Mouse (Mus musculus): ENCODE data around the gene Gm49394. TPM values are rescaled to one million over a fixed set of nuclear protein-coding genes. Genes with fewer than 3 reads are reported as not detected.

Gene Gm49394
- total and polyA plus RNA-seq, 2 experiments, result not detected

DNA sequence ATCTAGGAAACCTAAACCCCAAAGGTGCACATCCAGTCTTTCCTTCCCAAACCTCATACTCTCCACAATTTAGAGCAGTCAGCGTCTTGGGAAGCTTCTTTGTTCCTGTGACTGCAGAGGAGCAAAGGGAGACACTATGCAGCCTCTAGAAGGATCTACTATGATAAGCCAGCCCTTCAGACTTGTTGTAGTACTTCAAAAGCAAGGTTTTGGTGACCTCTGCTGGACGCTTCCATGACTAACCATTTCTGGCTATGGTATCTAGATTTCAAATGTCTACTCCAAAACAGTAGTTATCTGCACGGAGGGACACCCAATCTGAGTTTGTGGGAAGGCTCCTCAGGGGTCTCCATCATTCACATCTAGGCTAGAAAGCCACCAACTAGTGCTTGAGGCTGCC is 5.9 kb upstream of the Gm49394 start:
- peaks cover 1% of the 10 kb centered on the region; the same call in 1 of the 2 replicates for H3K4me1 ChIP-seq (ENCODE audit: control insufficient read depth, insufficient read depth, low read length)
- no peak overlapping the region for H3K9ac ChIP-seq (ENCODE audit: low read depth, low read length)
- WGBS, result 6% methylated on average over 3 of the region's 3 CpGs
- H3K36me3 ChIP-seq (ENCODE audit: control insufficient read depth, insufficient read depth, low read length), result no peaks in the 10 kb centered on the region
- H3K27me3 ChIP-seq (ENCODE audit: control insufficient read depth, insufficient read depth, low read length), result peaks cover 5% of the 10 kb centered on the region; the same call in 1 of the 2 replicates
- no peak overlapping the region for H3K27ac ChIP-seq (replicated peaks; ENCODE audit: insufficient read depth, low read depth, low read length)
- H3K4me3 ChIP-seq (ENCODE audit: insufficient read depth, low read depth, low read length), result no peak overlapping the region
- no peaks in the 10 kb centered on the region for H3K79me2 ChIP-seq (ENCODE audit: control insufficient read depth, insufficient read depth, low read length)
- DNase-seq (ENCODE audit: extremely low read depth, low read depth, low spot score), result peak; percentile 67
- TF ChIP-seq CTCF (IDR thresholded peaks at IDR 0.05; ENCODE audit: low read depth, low read length) (peak; percentile 53), POLR2A (IDR thresholded peaks at IDR 0.05; ENCODE audit: extremely low read depth, insufficient read depth, low read length) (no peak)

DNA sequence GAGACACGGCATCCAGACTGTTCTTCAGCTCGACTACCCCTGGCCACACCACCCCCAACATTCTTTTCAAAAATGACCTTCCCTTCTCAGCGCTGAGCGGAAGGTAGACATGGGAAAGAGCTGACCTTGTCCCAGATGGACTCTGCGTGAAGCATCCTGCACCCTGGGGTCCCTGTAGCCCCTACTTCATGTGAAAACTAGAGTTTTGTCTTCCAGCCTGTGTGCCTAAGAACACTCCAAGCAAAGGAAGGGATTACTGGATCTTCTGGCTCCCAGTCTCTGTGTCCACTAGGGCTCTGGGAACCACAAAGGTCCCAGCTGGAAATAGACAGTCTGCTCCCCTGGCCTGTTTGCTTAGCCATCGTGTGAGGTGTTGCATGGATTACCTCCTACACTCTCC is 5.4 kb upstream of the Gm49394 start:
- Histone ChIP-seq H3K4me3 (ENCODE audit: insufficient read depth, low read depth, low read length) (no peak overlapping the region), H3K36me3 (ENCODE audit: control insufficient read depth, insufficient read depth, low read length) (no peaks in the 10 kb centered on the region), H3K79me2 (ENCODE audit: control insufficient read depth, insufficient read depth, low read length) (no peaks in the 10 kb centered on the region), H3K4me1 (ENCODE audit: control insufficient read depth, insufficient read depth, low read length) (peaks cover 1% of the 10 kb centered on the region; the same call in 1 of the 2 replicates), H3K9ac (ENCODE audit: low read depth, low read length) (no peak overlapping the region), H3K27ac (replicated peaks; ENCODE audit: insufficient read depth, low read depth, low read length) (no peak overlapping the region), H3K27me3 (ENCODE audit: control insufficient read depth, insufficient read depth, low read length) (peaks cover 6% of the 10 kb centered on the region; the same call in 1 of the 2 replicates)
- no peak for TF ChIP-seq POLR2A (IDR thresholded peaks at IDR 0.05; ENCODE audit: extremely low read depth, insufficient read depth, low read length)
- TF ChIP-seq CTCF (IDR thresholded peaks at IDR 0.05; ENCODE audit: low read depth, low read length), result no peak
- 66% methylated on average over 6 of the region's 6 CpGs for WGBS
- DNase-seq (ENCODE audit: extremely low read depth, low read depth, low spot score), result no peak

DNA sequence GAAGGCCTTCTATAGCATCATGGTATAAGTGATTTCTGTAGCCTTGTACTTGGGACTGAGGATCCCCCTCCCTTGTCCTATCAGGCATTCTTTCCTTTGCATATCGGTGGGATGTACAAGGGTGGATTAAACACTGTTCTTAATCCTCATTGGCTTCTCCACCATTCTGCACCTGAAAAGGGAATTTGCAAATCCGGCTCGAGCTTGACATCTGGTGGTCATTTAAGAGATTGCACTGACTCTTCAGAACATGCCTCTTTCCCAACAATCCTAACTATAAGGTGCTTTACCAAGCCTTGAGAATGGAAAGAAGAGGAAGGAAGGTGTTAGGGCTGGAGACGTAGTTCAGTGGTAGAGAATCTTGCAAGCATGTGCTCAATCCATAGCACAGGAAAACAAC is 2.4 kb upstream of the Gm49394 start:
- Histone ChIP-seq H3K9ac (ENCODE audit: low read depth, low read length) (no peak overlapping the region), H3K36me3 (ENCODE audit: control insufficient read depth, insufficient read depth, low read length) (no peaks in the 10 kb centered on the region), H3K4me3 (ENCODE audit: insufficient read depth, low read depth, low read length) (no peak overlapping the region), H3K27ac (replicated peaks; ENCODE audit: insufficient read depth, low read depth, low read length) (no peak overlapping the region), H3K27me3 (ENCODE audit: control insufficient read depth, insufficient read depth, low read length) (peaks cover 26% of the 10 kb centered on the region), H3K4me1 (ENCODE audit: control insufficient read depth, insufficient read depth, low read length) (no peaks in the 10 kb centered on the region), H3K79me2 (ENCODE audit: control insufficient read depth, insufficient read depth, low read length) (no peaks in the 10 kb centered on the region)
- no peak for TF ChIP-seq POLR2A (IDR thresholded peaks at IDR 0.05; ENCODE audit: extremely low read depth, insufficient read depth, low read length)
- TF ChIP-seq CTCF (IDR thresholded peaks at IDR 0.05; ENCODE audit: low read depth, low read length), result peak; percentile 49
- DNase-seq (ENCODE audit: extremely low read depth, low read depth, low spot score), result peak; percentile 45
- 22% methylated on average over 4 of the region's 4 CpGs for WGBS

GRCm38 (mm10) chr7:142671067-142671466 is 1.3 kb upstream of the Gm49394 start:
- no peak overlapping the region for H3K27ac ChIP-seq (replicated peaks; ENCODE audit: insufficient read depth, low read depth, low read length)
- no peak overlapping the region for H3K9ac ChIP-seq (ENCODE audit: low read depth, low read length)
- WGBS, result 95% methylated on average over 1 of the region's 1 CpGs
- H3K27me3 ChIP-seq (ENCODE audit: control insufficient read depth, insufficient read depth, low read length), result peaks cover 27% of the 10 kb centered on the region
- no peak overlapping the region for H3K4me3 ChIP-seq (ENCODE audit: insufficient read depth, low read depth, low read length)
- H3K79me2 ChIP-seq (ENCODE audit: control insufficient read depth, insufficient read depth, low read length), result no peaks in the 10 kb centered on the region
- H3K4me1 ChIP-seq (ENCODE audit: control insufficient read depth, insufficient read depth, low read length), result no peaks in the 10 kb centered on the region
- H3K36me3 ChIP-seq (ENCODE audit: control insufficient read depth, insufficient read depth, low read length), result no peaks in the 10 kb centered on the region
- DNase-seq (ENCODE audit: extremely low read depth, low read depth, low spot score), result no peak
- TF ChIP-seq CTCF (IDR thresholded peaks at IDR 0.05; ENCODE audit: low read depth, low read length) (no peak), POLR2A (IDR thresholded peaks at IDR 0.05; ENCODE audit: extremely low read depth, insufficient read depth, low read length) (no peak)

DNA sequence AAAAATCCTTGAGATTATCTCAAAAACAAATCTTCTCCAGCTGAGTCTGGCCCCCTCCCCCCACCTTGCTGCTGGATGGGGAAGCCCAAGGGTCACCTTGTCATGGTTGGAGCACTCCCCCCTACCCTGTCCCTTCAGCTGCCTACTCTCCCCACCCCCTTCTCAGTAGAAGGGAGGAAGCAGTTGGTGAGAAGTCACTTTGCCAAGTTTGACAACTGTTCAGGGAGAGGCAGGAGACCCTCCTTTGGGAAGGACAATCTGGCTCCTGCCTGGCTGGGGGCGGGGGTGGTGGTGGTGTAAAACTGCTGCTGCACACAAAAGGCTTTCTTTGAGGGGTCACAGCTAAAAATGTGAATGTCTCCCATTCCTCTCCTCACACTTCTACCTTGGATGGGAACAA is 1.4 kb downstream of the Gm49394 start:
- WGBS, result 96% methylated on average over 1 of the region's 1 CpGs
- no peak for DNase-seq (ENCODE audit: extremely low read depth, low read depth, low spot score)
- Histone ChIP-seq H3K9ac (ENCODE audit: low read depth, low read length) (no peak overlapping the region), H3K4me3 (ENCODE audit: insufficient read depth, low read depth, low read length) (no peak overlapping the region), H3K27me3 (ENCODE audit: control insufficient read depth, insufficient read depth, low read length) (peaks cover 42% of the 10 kb centered on the region), H3K36me3 (ENCODE audit: control insufficient read depth, insufficient read depth, low read length) (no peaks in the 10 kb centered on the region), H3K27ac (replicated peaks; ENCODE audit: insufficient read depth, low read depth, low read length) (no peak overlapping the region), H3K79me2 (ENCODE audit: control insufficient read depth, insufficient read depth, low read length) (no peaks in the 10 kb centered on the region), H3K4me1 (ENCODE audit: control insufficient read depth, insufficient read depth, low read length) (no peaks in the 10 kb centered on the region)
- no peak for TF ChIP-seq CTCF (IDR thresholded peaks at IDR 0.05; ENCODE audit: low read depth, low read length)
- TF ChIP-seq POLR2A (IDR thresholded peaks at IDR 0.05; ENCODE audit: extremely low read depth, insufficient read depth, low read length), result no peak

- WGBS, result 99% methylated on average over 18 of the region's 18 CpGs
- H3K4me3 ChIP-seq (ENCODE audit: insufficient read depth, low read depth, low read length), result no peak overlapping the region
- H3K36me3 ChIP-seq (ENCODE audit: control insufficient read depth, insufficient read depth, low read length), result no peaks in the 10 kb centered on the region
- H3K4me1 ChIP-seq (ENCODE audit: control insufficient read depth, insufficient read depth, low read length), result no peaks in the 10 kb centered on the region
- no peak overlapping the region for H3K9ac ChIP-seq (ENCODE audit: low read depth, low read length)
- no peak for DNase-seq (ENCODE audit: extremely low read depth, low read depth, low spot score)
- H3K79me2 ChIP-seq (ENCODE audit: control insufficient read depth, insufficient read depth, low read length), result no peaks in the 10 kb centered on the region
- no peak for TF ChIP-seq POLR2A (IDR thresholded peaks at IDR 0.05; ENCODE audit: extremely low read depth, insufficient read depth, low read length)
- H3K27ac ChIP-seq (replicated peaks; ENCODE audit: insufficient read depth, low read depth, low read length), result no peak overlapping the region
- peaks cover 42% of the 10 kb centered on the region for H3K27me3 ChIP-seq (ENCODE audit: control insufficient read depth, insufficient read depth, low read length)
Measured at GRCm38 (mm10) chr7:142667521-142667920, 2.2 kb downstream of the Gm49394 start.
